Mouse (Mus musculus): Measurements from ENCODE around the gene Slain2.
A peak's percentile ranks its signal among the peaks of the same experiment; 100 is the strongest.
"Not testable (repeated sequence)": the region's sequence is repeated elsewhere in the genome, so short reads cannot be mapped to it uniquely, and the experiment has no call there.

The Slain2 gene

GRCm38 (mm10) chr5:72950252-72950651 lies 36.1 kb downstream of the Slain2 start:
- no peak for DNase-seq (ENCODE audit: low read depth, low spot score)

GRCm38 (mm10) chr5:72953996-72954604 lies 40.0 kb downstream of the Slain2 start:
- DNase-seq (ENCODE audit: low read depth, low spot score), result no peak

GRCm38 (mm10) chr5:72957281-72957680 lies 43.2 kb downstream of the Slain2 start:
- DNase-seq (ENCODE audit: low read depth, low spot score), result no peak

GRCm38 (mm10) chr5:72960096-72960495 lies 46.0 kb downstream of the Slain2 start:
- no peak for DNase-seq (ENCODE audit: low read depth, low spot score)

- no peak for DNase-seq (ENCODE audit: low read depth, low spot score)
Observed at GRCm38 (mm10) chr5:72965706-72966105, 51.6 kb downstream of the Slain2 start.

- DNase-seq (ENCODE audit: low read depth, low spot score), result no peak
Observed at GRCm38 (mm10) chr5:72972435-72972834, 58.3 kb downstream of the Slain2 start.

GRCm38 (mm10) chr5:72972934-72973333 lies 58.8 kb downstream of the Slain2 start:
- peak; percentile 53 for DNase-seq (ENCODE audit: low read depth, low spot score)

- DNase-seq (ENCODE audit: low read depth, low spot score), result no peak
Observed at GRCm38 (mm10) chr5:72974602-72975001, 60.5 kb downstream of the Slain2 start, which contains the start of gene Gm10135. TSS of gene Gm10135 (minus strand) at chr5:72974702.

- DNase-seq (ENCODE audit: low read depth, low spot score), result no peak
Observed at GRCm38 (mm10) chr5:72975996-72976395, 61.9 kb downstream of the Slain2 start.

- DNase-seq (ENCODE audit: low read depth, low spot score), result no peak
Observed at GRCm38 (mm10) chr5:72976539-72976938, 62.4 kb downstream of the Slain2 start.

GRCm38 (mm10) chr5:72984091-72984490 lies 70.0 kb downstream of the Slain2 start:
- DNase-seq (ENCODE audit: low read depth, low spot score), result peak; percentile 76

- no peak for DNase-seq (ENCODE audit: low read depth, low spot score)
Observed at GRCm38 (mm10) chr5:72987786-72988185, 73.7 kb downstream of the Slain2 start.

- DNase-seq (ENCODE audit: low read depth, low spot score), result no peak
Observed at GRCm38 (mm10) chr5:72989756-72990155, 75.7 kb downstream of the Slain2 start.

- DNase-seq (ENCODE audit: low read depth, low spot score), result no peak
Observed at GRCm38 (mm10) chr5:72992474-72992873, 78.4 kb downstream of the Slain2 start.

GRCm38 (mm10) chr5:72994424-72994823 lies 80.3 kb downstream of the Slain2 start:
- DNase-seq (ENCODE audit: low read depth, low spot score), result no peak

- DNase-seq (ENCODE audit: low read depth, low spot score), result no peak
Observed at GRCm38 (mm10) chr5:72994928-72995327, 80.8 kb downstream of the Slain2 start.

GRCm38 (mm10) chr5:72995379-72995778 lies 81.3 kb downstream of the Slain2 start:
- DNase-seq (ENCODE audit: low read depth, low spot score), result no peak

- DNase-seq (ENCODE audit: low read depth, low spot score), result not testable (repeated sequence)
Observed at GRCm38 (mm10) chr5:72998546-72998945, 84.4 kb downstream of the Slain2 start.

- no peak for DNase-seq (ENCODE audit: low read depth, low spot score)
Observed at GRCm38 (mm10) chr5:73004046-73004445, 89.9 kb downstream of the Slain2 start.

- DNase-seq (ENCODE audit: low read depth, low spot score), result peak; percentile 32
Observed at GRCm38 (mm10) chr5:73006784-73007581, 92.9 kb downstream of the Slain2 start, which contains the start of gene Slc10a4. TSS of gene Slc10a4 (plus strand) at chr5:73006883.

GRCm38 (mm10) chr5:73007582-73007959 lies 93.5 kb downstream of the Slain2 start:
- no peak for DNase-seq (ENCODE audit: low read depth, low spot score)

GRCm38 (mm10) chr5:73008230-73008629 lies 94.1 kb downstream of the Slain2 start:
- peak; percentile 63 for DNase-seq (ENCODE audit: low read depth, low spot score)

GRCm38 (mm10) chr5:73011806-73012205 lies 97.7 kb downstream of the Slain2 start:
- DNase-seq (ENCODE audit: low read depth, low spot score), result peak; percentile 35
